Mouse (Mus musculus) neutrophil, adult 5-6 weeks (primary cell): ENCODE data around the gene Rufy1. TPM values are rescaled to one million over a fixed set of nuclear protein-coding genes. Genes with fewer than 3 reads are reported as not detected.
A peak's percentile ranks its signal among the peaks of the same experiment; 100 is the strongest.

Experiments used
- ATAC-seq: fragments of 151-379, 151-347 bp; 2 replicates; pipeline ENCODE4 v1.8.0; 2017; ENCODE audit warnings: mild to moderate bottlenecking, moderate TSS enrichment; ENCODE audit not compliant: insufficient number of reproducible peaks, poor library complexity, low FRiP score, severe bottlenecking; ENCODE audit errors: extremely low read depth
- total RNA-seq: library from RNA; stranded (forward); fragments of 200-1000 nt; gene quantifications from 2 replicates; pipeline ENCODE4 v1.2.3, GENCODE M21; 2017

The Rufy1 gene
- total RNA-seq, 1 experiment from 2014 or later: 52.7 TPM

GRCm38 (mm10) chr11:50388217-50388929 is 42.6 kb downstream of the Rufy1 start:
- no peak for ATAC-seq

- no peak for ATAC-seq
These were observed 43.2 kb downstream of the Rufy1 start for GRCm38 (mm10) chr11:50387697-50388096.

- no peak for ATAC-seq
These were observed 43.7 kb downstream of the Rufy1 start for GRCm38 (mm10) chr11:50387167-50387679.

GRCm38 (mm10) chr11:50381311-50381710 is 49.6 kb downstream of the Rufy1 start:
- no peak for ATAC-seq

- no peak for ATAC-seq
These were observed 51.7 kb downstream of the Rufy1 start for GRCm38 (mm10) chr11:50379023-50379752.

GRCm38 (mm10) chr11:50377892-50378684 is 52.8 kb downstream of the Rufy1 start:
- ATAC-seq: peak; percentile 36

- ATAC-seq: peak; percentile 81
These were observed 53.7 kb downstream of the Rufy1 start, which contains the start of gene Hnrnph1 for GRCm38 (mm10) chr11:50376911-50377891. TSS of gene Hnrnph1 (plus strand) at chr11:50376990.

GRCm38 (mm10) chr11:50376156-50376790 is 54.7 kb downstream of the Rufy1 start:
- ATAC-seq: no peak

GRCm38 (mm10) chr11:50375421-50375820 is 55.5 kb downstream of the Rufy1 start:
- no peak for ATAC-seq

GRCm38 (mm10) chr11:50374286-50375015 is 56.5 kb downstream of the Rufy1 start:
- ATAC-seq: no peak

GRCm38 (mm10) chr11:50373621-50374020 is 57.3 kb downstream of the Rufy1 start:
- no peak for ATAC-seq

- no peak for ATAC-seq
These were observed 57.8 kb downstream of the Rufy1 start for GRCm38 (mm10) chr11:50373086-50373485.

- ATAC-seq: no peak
These were observed 59.0 kb downstream of the Rufy1 start for GRCm38 (mm10) chr11:50371911-50372310.

GRCm38 (mm10) chr11:50371399-50371841 is 59.5 kb downstream of the Rufy1 start:
- ATAC-seq: no peak; the same call in 1 of the 2 replicates

GRCm38 (mm10) chr11:50370969-50371368 is 60.0 kb downstream of the Rufy1 start:
- no peak for ATAC-seq

GRCm38 (mm10) chr11:50369360-50369911 is 61.5 kb downstream of the Rufy1 start:
- no peak for ATAC-seq

GRCm38 (mm10) chr11:50367531-50367930 is 63.4 kb downstream of the Rufy1 start:
- ATAC-seq: no peak
